35 mouse cellular contexts compared by ENCODE assay signal in the genomic region with DNA sequence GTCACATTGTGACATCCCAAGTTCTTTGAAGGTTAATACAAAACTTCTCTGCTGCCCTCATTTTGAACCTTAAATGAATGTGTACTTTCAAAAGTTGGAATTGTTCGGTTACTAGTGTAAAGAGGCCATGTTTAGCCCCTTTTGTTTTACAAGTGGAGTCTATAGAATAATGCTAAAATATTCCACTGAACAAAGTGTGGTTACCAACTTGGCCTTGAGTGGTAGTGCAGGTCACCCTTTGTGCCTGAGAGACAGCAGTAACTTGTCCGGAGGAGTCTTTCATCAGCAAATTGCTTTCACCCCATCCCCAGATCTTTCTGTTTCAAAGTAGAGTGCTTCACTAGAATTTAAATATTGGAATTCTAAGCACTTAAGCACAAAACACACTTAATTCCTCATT. TPM values are rescaled to one million over a fixed set of nuclear protein-coding genes. Genes with fewer than 3 reads are reported as not detected.
"Had no signal": no experiment of that assay in that cellular context is flagged by ENCODE, and none has a peak within 500 bp of the region (broad histone marks: within the 10 kb centered on the region; RNA-seq: fewer than 3 reads in every experiment).

No protein-coding gene starts in this region.

- H3K9me3 ChIP-seq: heart, embryonic 12.5 days; heart, embryonic 13.5 days; heart, embryonic 15.5 days; hindbrain, embryonic 10.5 days; hindbrain, embryonic 12.5 days; hindbrain, embryonic 13.5 days; hindbrain, embryonic 15.5 days; intestine, embryonic 15.5 days; kidney, embryonic 15.5 days had no signal

- H3K4me3 ChIP-seq: heart, embryonic 12.5 days; heart, embryonic 13.5 days; heart, embryonic 15.5 days; hindbrain, embryonic 10.5 days; hindbrain, embryonic 12.5 days; hindbrain, embryonic 13.5 days; hindbrain, embryonic 15.5 days; intestine, embryonic 15.5 days; kidney, embryonic 15.5 days; layer of hippocampus, adult 2 months; left cerebral cortex, adult 2 months had no signal

- H3K4me1 ChIP-seq: heart, embryonic 12.5 days; heart, embryonic 13.5 days; heart, embryonic 15.5 days; hindbrain, embryonic 10.5 days; hindbrain, embryonic 12.5 days; hindbrain, embryonic 13.5 days; hindbrain, embryonic 15.5 days; intestine, embryonic 15.5 days; kidney, embryonic 15.5 days had no signal

- H3K36me3 ChIP-seq: heart, embryonic 12.5 days; heart, embryonic 13.5 days; heart, embryonic 15.5 days; hindbrain, embryonic 10.5 days; hindbrain, embryonic 12.5 days; hindbrain, embryonic 13.5 days; hindbrain, embryonic 15.5 days; intestine, embryonic 15.5 days; kidney, embryonic 15.5 days had no signal

- H3K27ac ChIP-seq: heart, embryonic 13.5 days; heart, embryonic 15.5 days; hindbrain, embryonic 10.5 days; hindbrain, embryonic 12.5 days; hindbrain, embryonic 13.5 days; hindbrain, embryonic 14.5 days; hindbrain, embryonic 15.5 days; hindbrain, postnatal 0 days; intestine, embryonic 15.5 days; kidney, embryonic 15.5 days; kidney, postnatal 0 days; layer of hippocampus, adult 2 months; left cerebral cortex, adult 2 months had no signal

- H3K4me2 ChIP-seq: heart, embryonic 12.5 days; heart, embryonic 13.5 days; heart, embryonic 15.5 days; hindbrain, embryonic 12.5 days; hindbrain, embryonic 13.5 days; hindbrain, embryonic 14.5 days; hindbrain, embryonic 15.5 days; intestine, embryonic 15.5 days; kidney, embryonic 15.5 days had no signal

- H3K9ac ChIP-seq: heart, embryonic 12.5 days; heart, embryonic 13.5 days; heart, embryonic 15.5 days; hindbrain, embryonic 12.5 days; hindbrain, embryonic 13.5 days; hindbrain, embryonic 14.5 days; hindbrain, embryonic 15.5 days; intestine, embryonic 15.5 days; kidney, embryonic 15.5 days had no signal

- H3K27me3 ChIP-seq: heart, embryonic 12.5 days; heart, embryonic 13.5 days; heart, embryonic 15.5 days; hindbrain, embryonic 12.5 days; hindbrain, embryonic 13.5 days; hindbrain, embryonic 15.5 days; intestine, embryonic 15.5 days had no signal

- ATAC-seq: hindbrain, embryonic 16.5 days; hindbrain, postnatal 0 days; intestine, embryonic 15.5 days; intestine, embryonic 16.5 days; intestine, postnatal 0 days had no signal

- DNase-seq: heart, postnatal 10 days; heart, postnatal 14 days; heart, postnatal 36 days; heart, postnatal 4 days; kidney, adult 11 months; kidney, adult 18-20 months; kidney, adult 2 months; kidney, adult 8-10 months; kidney, adult 9 months; kidney, postnatal 10 days; kidney, postnatal 14 days; kidney, postnatal 25 days; kidney, postnatal 36 days; kidney, postnatal 4 days; layer of hippocampus, adult 9-11 months; layer of hippocampus, postnatal 36 days had no signal

RNA-seq across cellular contexts. Expression of gene Ccdc160, which starts 31.8 kb away (rescaled TPM):
- polyA plus RNA-seq: inflammation-experienced regulatory T-cells, adult 6 months; large intestine, adult 2 months had no signal
